Mouse (Mus musculus) right cerebral cortex, postnatal 4 days (tissue): Measurements from ENCODE around the gene Heatr4.
A peak's percentile ranks its signal among the peaks of the same experiment; 100 is the strongest.

Experiments used
- DNase-seq: peaks from one replicate; pipeline ENCODE4 v3.0.0-alpha.2; 2022

Gene Heatr4

GRCm38 (mm10) chr12:83927747-83928146 lies 56.9 kb downstream of the Heatr4 start:
- DNase-seq, result no peak

DNA sequence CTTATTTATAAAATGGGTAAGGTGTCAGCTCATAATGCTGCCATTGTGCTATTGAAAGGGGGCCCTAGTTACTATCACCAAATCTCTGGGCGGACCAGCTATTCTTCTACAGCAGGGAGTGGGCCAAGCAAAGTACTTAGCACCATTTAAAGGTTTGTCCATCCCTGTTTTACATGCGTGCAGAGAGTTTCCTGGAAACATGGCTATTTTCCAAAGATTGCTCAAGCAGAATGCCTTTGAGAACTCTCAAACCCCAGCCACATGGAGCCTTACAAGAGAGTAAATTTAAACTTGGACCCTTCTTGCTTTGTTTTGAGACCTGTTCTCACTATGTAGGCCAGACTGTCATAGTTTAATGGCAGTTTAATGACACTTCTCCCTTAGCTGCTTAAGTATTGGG lies 58.6 kb downstream of the Heatr4 start:
- no peak for DNase-seq

DNA sequence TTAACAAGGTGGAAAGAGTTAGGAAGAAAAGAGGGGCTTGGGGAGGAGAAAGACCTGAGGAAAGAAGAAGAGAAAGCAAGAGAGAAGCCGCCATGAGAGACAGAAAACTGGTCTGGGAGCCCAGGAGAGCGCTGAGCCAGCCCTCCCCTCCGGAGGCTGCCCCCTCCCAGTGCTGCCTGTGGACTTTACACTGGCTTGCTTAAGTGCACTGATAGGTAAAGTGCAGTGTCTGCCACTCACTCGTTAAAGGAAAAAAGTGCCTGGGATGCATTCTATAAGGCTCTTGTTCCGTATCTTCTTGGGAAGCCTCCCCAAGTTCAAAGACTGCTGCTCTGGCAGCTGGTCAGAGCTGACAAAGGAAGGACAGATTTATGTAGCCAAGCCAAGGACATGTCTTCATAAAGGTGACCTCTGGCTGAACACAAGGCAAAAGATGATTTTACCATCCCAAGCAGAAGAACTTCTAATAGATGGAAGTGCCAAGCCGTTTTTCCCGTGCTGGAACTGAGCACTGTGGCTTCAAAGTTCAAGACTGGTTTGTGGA lies 59.4 kb downstream of the Heatr4 start:
- no peak for DNase-seq

DNA sequence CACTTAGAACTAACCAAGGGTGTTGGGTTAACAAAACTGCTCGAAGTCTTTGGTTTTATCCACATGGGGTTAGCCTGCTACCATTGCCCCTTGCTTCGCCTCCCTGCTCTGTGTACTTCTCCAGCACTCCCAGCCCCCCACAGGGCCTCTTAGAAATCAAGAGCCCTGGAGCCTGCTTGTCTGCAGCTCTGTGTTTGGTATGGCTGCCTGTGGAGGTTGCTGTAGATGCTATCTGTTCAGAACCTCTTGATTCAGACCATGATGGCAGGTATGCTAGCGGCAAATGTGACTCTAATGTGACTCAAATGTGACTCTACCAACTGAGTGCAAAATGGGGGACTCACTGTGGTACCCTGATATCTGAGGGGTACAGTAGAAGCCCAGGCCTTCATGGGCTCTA lies 60.3 kb downstream of the Heatr4 start:
- DNase-seq, result no peak

GRCm38 (mm10) chr12:83923486-83923859 lies 61.2 kb downstream of the Heatr4 start:
- DNase-seq, result no peak

DNA sequence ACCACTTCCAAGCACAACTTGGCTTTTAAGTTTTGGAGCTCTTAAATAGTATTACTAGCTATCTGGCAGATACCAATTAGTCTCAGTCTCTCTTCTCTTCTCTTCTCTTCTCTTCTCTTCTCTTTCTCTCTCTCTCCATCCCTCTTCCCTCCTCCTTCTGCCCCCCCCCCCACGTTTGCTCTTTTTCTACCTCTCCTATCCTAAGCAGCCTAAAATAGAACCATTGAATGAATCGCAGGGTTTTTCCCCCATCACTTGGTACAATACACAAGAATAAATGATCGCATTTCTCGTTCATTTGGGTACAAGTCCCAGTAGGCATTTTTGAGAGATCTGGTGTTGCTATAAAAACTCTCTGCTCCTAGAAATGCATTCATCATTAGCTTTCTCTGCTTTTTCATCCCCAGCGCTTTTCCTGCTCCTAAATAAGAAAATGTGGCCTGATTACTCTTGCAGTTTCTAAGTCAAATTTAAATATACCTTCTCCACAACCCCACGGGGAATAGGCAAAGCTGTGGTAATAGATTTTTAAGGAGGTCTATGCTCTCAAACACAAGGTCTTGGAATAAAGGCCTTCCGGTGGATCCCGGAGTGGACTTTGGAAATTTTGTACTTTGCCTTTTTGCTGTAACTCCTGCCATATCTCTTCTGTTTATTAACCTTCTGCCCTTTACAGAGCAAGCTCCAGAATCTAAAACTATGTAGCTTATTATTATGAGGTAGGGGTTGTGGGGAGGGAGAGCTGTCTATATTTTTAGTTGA lies 61.7 kb downstream of the Heatr4 start:
- no peak for DNase-seq

- peak; percentile 93 for DNase-seq
Observed at GRCm38 (mm10) chr12:83921535-83922381, 62.9 kb downstream of the Heatr4 start, which contains the start of gene Numb. Numb (minus strand) TSS chr12:83921934.

GRCm38 (mm10) chr12:83920721-83921441 lies 63.8 kb downstream of the Heatr4 start:
- DNase-seq, result peak; percentile 26

- DNase-seq, result no peak
Observed at GRCm38 (mm10) chr12:83916884-83917283, 67.8 kb downstream of the Heatr4 start.

- no peak for DNase-seq
Observed at GRCm38 (mm10) chr12:83914797-83915196, 69.9 kb downstream of the Heatr4 start.

DNA sequence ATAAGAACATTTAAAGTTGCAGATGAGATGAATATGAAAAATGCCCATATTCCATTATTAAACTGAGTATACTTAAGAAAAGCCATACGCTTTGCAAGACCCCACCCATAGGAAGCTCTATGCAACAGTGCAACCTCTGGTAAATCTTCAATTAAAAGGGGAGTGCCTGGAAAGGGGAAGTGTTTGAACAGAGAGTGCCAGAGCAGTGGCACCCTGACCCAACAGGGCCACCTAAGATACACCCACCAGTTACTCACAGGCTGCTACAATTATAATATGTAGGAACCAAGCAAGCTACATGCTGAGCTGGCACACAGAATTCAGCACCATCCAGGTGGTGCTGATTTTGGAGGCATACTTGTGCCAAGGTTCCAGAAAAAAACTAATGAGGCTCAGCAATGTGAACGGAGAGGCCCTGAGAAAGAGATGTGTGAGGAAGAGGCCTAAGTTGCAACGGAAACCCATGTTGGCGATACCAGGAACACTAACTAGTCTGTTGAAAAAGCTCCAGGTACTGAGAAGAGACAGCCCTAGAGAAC lies 70.4 kb downstream of the Heatr4 start:
- no peak for DNase-seq

GRCm38 (mm10) chr12:83910451-83910850 lies 74.2 kb downstream of the Heatr4 start:
- no peak for DNase-seq
